Mouse (Mus musculus) limb, embryonic 10.5 days (tissue): Measurements from ENCODE around the gene Mettl4. TPM values are rescaled to one million over a fixed set of nuclear protein-coding genes. Genes with fewer than 3 reads are reported as not detected.

Source experiments
- DNase-seq: peaks from one replicate; pipeline ENCODE4 v3.0.0-alpha.2; 2017; ENCODE audit warnings: low spot score
- H3K27ac ChIP-seq: fragments of 300-500 bp; sonication (generic); 2 replicates; pipeline ENCODE4 v1.5.1; 2016; ENCODE audit warnings: mild to moderate bottlenecking
- H3K27me3 ChIP-seq: fragments of 300-500 bp; sonication (generic); 2 replicates; pipeline ENCODE4 v1.6.1; 2016; ENCODE audit warnings: low read depth, mild to moderate bottlenecking; ENCODE audit not compliant: poor library complexity, severe bottlenecking
- H3K36me3 ChIP-seq: fragments of 300-500 bp; sonication (generic); 2 replicates; pipeline ENCODE4 v1.6.1; 2016; ENCODE audit warnings: mild to moderate bottlenecking, moderate library complexity
- H3K4me1 ChIP-seq: fragments of 300-500 bp; sonication (generic); 2 replicates; pipeline ENCODE4 v1.6.1; 2016
- H3K4me3 ChIP-seq: fragments of 300-500 bp; sonication (generic); 2 replicates; pipeline ENCODE4 v1.5.1; 2016; ENCODE audit warnings: mild to moderate bottlenecking, moderate library complexity
- H3K9me3 ChIP-seq: fragments of 300-500 bp; sonication (generic); replicated peaks from 2 replicates; pipeline ENCODE4 v1.6.1; 2016; ENCODE audit warnings: mild to moderate bottlenecking
- WGBS: fragments of 180-500 bp; shearing (Covaris S2); methylation state at CpG from one replicate; pipeline ENCODE4 v1.1.7; 2016; 5-methylcytosine and 5-hydroxymethylcytosine counted together
- polyA plus RNA-seq: library from polyadenylated mRNA; unstranded; fragments of >200 nt; fragmentation: Nextera tagmentation; extraction: Ambion mirVana; gene quantifications from 2 replicates; pipeline ENCODE4 v1.2.1, GENCODE M21; 2016

Gene Mettl4
- polyA plus RNA-seq, 1 experiment from 2014 or later: 26.1 TPM

GRCm38 (mm10) chr17:94673515-94674317 is 76.1 kb downstream of the Mettl4 start:
- Histone ChIP-seq H3K9me3 (no peaks in the 10 kb centered on the region), H3K4me1 (no peaks in the 10 kb centered on the region), H3K4me3 (no peak overlapping the region), H3K36me3 (no peaks in the 10 kb centered on the region), H3K27ac (no peak overlapping the region), H3K27me3 (no peaks in the 10 kb centered on the region)
- 92% methylated on average over 6 of the region's 6 CpGs for WGBS
- no peak for DNase-seq
